Mouse (Mus musculus) spleen, adult 2 months (tissue): ENCODE measurements around the gene Camk2g.

ENCODE experiments used
- CTCF ChIP-seq: fragments of 200-500 bp; IDR thresholded peaks from 2 replicates; pipeline ENCODE4 v1.5.1; 2011; ENCODE audit warnings: mild to moderate bottlenecking, inconsistent platforms; ENCODE audit not compliant: insufficient read depth, insufficient read length, insufficient replicate concordance; ENCODE audit errors: extremely low read depth
- POLR2A ChIP-seq: fragments of 200-500 bp; IDR thresholded peaks from 2 replicates; pipeline ENCODE4 v1.6.1; 2011; ENCODE audit warnings: low read depth, low read length, inconsistent platforms

GRCm38 (mm10) chr14:20718443-20718842 lies 75.4 kb downstream of the Camk2g start:
- no peak for TF ChIP-seq CTCF
- no peak for TF ChIP-seq POLR2A
